Mouse (Mus musculus) spleen, adult 2 months (tissue): ENCODE measurements around the gene Prkce. TPM values are rescaled to one million over a fixed set of nuclear protein-coding genes. Genes with fewer than 3 reads are reported as not detected.

ENCODE experiments used
- DNase-seq, 2 experiments: peaks; one replicate each; pipeline versions ENCODE4 v3.0.0 to v3.0.0-alpha.2; 2012 to 2021; ENCODE audit warnings: low spot score in 2 of 2, low read depth in 1 of 2
- H3K27ac ChIP-seq: fragments of 200-500 bp; 2 replicates; pipeline ENCODE4 v1.5.1; 2012; ENCODE audit warnings: low read length, inconsistent platforms; ENCODE audit not compliant: insufficient read depth
- H3K27me3 ChIP-seq: fragments of 200-500 bp; 2 replicates; pipeline ENCODE4 v1.6.1; 2012; ENCODE audit warnings: mild to moderate bottlenecking, moderate library complexity, low read length, inconsistent platforms; ENCODE audit not compliant: control insufficient read depth, insufficient read depth
- H3K36me3 ChIP-seq: fragments of 200-500 bp; 2 replicates; pipeline ENCODE4 v1.6.1; 2012; ENCODE audit warnings: mild to moderate bottlenecking, low read length, inconsistent platforms; ENCODE audit not compliant: control insufficient read depth, insufficient read depth
- H3K4me1 ChIP-seq: fragments of 200-500 bp; 2 replicates; pipeline ENCODE4 v1.6.1; 2011; ENCODE audit warnings: inconsistent platforms; ENCODE audit not compliant: control insufficient read depth, insufficient read depth, insufficient read length
- H3K4me3 ChIP-seq: fragments of 200-500 bp; 2 replicates; pipeline ENCODE4 v1.5.1; 2011; ENCODE audit warnings: mild to moderate bottlenecking, inconsistent platforms; ENCODE audit not compliant: insufficient read depth, insufficient read length; ENCODE audit errors: extremely low read depth
- CTCF ChIP-seq: fragments of 200-500 bp; IDR thresholded peaks from 2 replicates; pipeline ENCODE4 v1.5.1; 2011; ENCODE audit warnings: mild to moderate bottlenecking, inconsistent platforms; ENCODE audit not compliant: insufficient read depth, insufficient read length, insufficient replicate concordance; ENCODE audit errors: extremely low read depth
- POLR2A ChIP-seq: fragments of 200-500 bp; IDR thresholded peaks from 2 replicates; pipeline ENCODE4 v1.6.1; 2011; ENCODE audit warnings: low read depth, low read length, inconsistent platforms
- WGBS: fragments of 180-500 bp; shearing (Covaris S2); methylation state at CpG from one replicate; pipeline ENCODE4 v1.1.7; 2018; 5-methylcytosine and 5-hydroxymethylcytosine counted together
- polyA plus RNA-seq: library from polyadenylated mRNA; depleted of rRNA; stranded (reverse); fragments of >200 nt; gene quantifications from 2 replicates; pipeline ENCODE4 v1.2.3, GENCODE M21; 2012

Gene Prkce
- polyA plus RNA-seq, 1 experiment, result 4.8 TPM

DNA sequence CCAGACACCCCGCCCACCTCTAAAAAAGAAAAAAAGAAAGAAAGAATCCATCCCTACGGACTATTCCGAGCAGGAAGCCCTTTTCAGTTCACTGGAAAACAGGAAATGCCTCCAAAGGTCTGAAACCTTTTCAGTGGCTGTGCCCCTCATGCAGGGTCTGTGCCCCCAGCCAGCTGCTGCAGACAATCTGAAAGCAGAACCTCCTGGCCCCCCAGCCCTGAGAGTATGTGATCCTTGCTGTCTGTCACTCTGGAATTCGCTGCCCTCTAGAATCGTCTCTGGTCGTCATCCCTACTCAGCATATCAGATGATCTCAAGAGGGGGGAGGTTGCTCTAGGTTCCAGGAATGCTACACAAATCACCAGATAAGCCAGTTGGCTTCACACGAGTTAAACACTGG lies 503.1 kb downstream of the Prkce start:
- Histone ChIP-seq H3K27ac (no peak overlapping the region), H3K4me1 (0 out of 2 replicates have a peak, but pooled peaks cover 2% of the 10 kb centered on the region), H3K4me3 (no peak overlapping the region), H3K36me3 (no peaks in the 10 kb centered on the region), H3K27me3 (no peaks in the 10 kb centered on the region)
- TF ChIP-seq POLR2A, result no peak
- TF ChIP-seq CTCF, result no peak
- 60% methylated on average over 7 of the region's 7 CpGs for WGBS
- DNase-seq, result no peak

DNA sequence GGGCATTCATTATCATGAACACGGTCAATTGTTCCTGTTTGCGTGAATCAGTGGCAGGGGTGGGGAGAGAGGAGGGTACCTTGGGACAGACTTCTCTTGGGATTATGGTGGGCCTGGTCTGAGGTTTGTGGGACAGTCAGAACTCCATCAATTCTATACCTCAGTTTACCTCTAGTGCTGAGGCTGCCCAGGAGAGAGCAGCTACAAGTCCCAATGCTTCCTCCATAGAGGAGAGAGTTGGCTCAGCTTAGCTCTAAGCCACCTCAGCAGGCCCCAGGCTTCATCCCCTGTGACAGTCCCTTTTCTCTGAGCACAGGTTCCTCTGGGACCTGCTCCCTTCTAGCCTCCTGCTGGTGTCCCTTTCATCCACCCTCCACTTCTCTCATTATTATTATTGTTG lies 507.4 kb downstream of the Prkce start:
- no peaks in the 10 kb centered on the region for H3K36me3 ChIP-seq
- no peak for DNase-seq
- no peaks in the 10 kb centered on the region for H3K27me3 ChIP-seq
- TF ChIP-seq POLR2A, result no peak
- no peak for TF ChIP-seq CTCF
- peak overlapping the region; percentile 54 for H3K27ac ChIP-seq
- H3K4me1 ChIP-seq, result no peaks in the 10 kb centered on the region
- 54% methylated on average over 2 of the region's 2 CpGs for WGBS
- H3K4me3 ChIP-seq, result no peak overlapping the region

DNA sequence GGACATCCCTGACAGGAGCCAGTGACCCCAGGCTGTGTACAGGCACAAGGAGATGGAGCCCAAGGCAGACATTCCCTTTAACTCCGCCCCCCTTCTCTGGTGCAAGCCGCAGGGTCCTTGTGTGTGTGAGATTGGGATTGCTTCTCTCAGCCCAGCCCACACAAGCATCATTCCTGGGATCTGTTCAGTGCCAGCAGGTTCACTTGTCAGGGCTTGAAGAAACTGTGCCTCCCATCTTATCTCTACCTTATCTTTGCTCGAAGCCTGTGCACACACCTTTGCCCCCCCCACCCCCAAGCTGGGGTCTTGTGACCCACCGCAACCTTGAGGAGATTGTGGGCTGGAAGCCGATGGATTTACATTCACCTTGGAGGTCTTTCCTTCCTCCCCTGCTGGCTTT lies 508.8 kb downstream of the Prkce start:
- Histone ChIP-seq H3K27ac (no peak overlapping the region), H3K4me1 (no peaks in the 10 kb centered on the region), H3K4me3 (no peak overlapping the region), H3K36me3 (no peaks in the 10 kb centered on the region), H3K27me3 (no peaks in the 10 kb centered on the region)
- no peak for DNase-seq
- TF ChIP-seq CTCF, result no peak
- no peak for TF ChIP-seq POLR2A
- WGBS, result 90% methylated on average over 5 of the region's 5 CpGs

DNA sequence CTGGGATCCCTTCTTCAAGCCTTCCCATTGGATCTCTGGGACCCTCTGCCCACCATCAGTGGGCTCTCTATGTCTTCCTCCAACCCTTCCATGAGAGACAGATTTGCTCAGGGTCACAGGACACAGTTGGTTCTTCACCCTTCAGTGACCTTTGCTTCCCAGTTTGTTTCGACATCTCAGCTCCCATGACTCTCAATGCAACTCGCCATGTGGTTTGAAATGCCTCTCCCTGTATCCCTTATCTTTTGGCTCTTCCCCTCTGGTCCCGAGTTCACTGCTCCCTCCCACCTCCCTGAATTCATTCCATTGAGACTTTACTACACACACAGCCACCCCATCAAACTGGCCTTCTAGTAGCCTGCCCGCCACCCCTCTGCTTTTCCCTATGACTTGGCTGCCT lies 509.3 kb downstream of the Prkce start:
- Histone ChIP-seq H3K4me3 (no peak overlapping the region), H3K27ac (no peak overlapping the region), H3K36me3 (no peaks in the 10 kb centered on the region), H3K4me1 (no peaks in the 10 kb centered on the region), H3K27me3 (no peaks in the 10 kb centered on the region)
- DNase-seq, result no peak
- TF ChIP-seq CTCF, result no peak
- TF ChIP-seq POLR2A, result no peak
- WGBS, result 83% methylated on average over 4 of the region's 4 CpGs

DNA sequence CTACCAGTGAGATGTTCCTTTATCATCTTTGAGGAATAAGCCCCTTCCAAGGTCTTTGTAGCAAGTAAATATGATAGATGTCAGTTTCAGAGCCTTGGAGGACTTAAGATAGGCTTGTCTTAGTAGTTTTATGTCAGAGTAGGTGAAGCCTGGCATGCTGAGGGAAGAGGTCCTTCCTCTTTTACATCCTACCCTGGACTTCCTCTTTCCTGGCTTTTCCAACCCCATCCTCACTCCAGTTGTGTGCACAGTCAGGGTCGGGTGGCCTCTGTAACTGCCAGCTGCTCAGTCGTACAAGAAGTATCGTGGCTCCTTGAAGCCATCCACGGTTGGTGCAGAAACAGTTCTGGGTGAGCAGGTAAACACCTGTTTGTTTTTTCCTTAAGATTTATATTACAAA lies 517.7 kb downstream of the Prkce start:
- no peak overlapping the region for H3K27ac ChIP-seq
- DNase-seq, result no peak
- no peaks in the 10 kb centered on the region for H3K4me1 ChIP-seq
- H3K36me3 ChIP-seq, result no peaks in the 10 kb centered on the region
- TF ChIP-seq POLR2A (no peak), CTCF (no peak)
- no peak overlapping the region for H3K4me3 ChIP-seq
- WGBS, result 63% methylated on average over 4 of the region's 4 CpGs
- H3K27me3 ChIP-seq, result no peaks in the 10 kb centered on the region

DNA sequence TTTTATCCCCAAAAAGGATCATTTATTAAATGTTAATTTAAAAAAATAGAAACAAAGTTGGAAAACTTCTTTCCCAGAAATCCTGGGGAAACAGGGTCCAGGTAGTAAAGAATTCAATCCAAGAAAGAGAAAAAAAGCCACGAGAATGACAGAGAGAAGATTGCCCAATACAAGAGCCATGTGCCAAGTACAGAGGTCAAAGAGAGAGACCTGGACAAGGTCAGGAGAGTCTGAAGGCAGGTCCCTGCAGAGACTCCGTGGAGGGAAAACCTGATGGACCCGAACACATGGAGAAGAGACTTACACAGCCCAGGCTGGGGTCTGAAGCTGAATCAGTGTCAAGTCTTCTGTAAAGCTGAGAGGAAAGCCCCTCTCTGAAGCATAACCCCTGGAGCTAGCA lies 519.4 kb downstream of the Prkce start:
- Histone ChIP-seq H3K36me3 (no peaks in the 10 kb centered on the region), H3K27me3 (no peaks in the 10 kb centered on the region), H3K4me3 (no peak overlapping the region), H3K4me1 (no peaks in the 10 kb centered on the region), H3K27ac (no peak overlapping the region)
- DNase-seq, result no peak
- WGBS, result 85% methylated on average over 3 of the region's 3 CpGs
- no peak for TF ChIP-seq POLR2A
- TF ChIP-seq CTCF, result no peak

DNA sequence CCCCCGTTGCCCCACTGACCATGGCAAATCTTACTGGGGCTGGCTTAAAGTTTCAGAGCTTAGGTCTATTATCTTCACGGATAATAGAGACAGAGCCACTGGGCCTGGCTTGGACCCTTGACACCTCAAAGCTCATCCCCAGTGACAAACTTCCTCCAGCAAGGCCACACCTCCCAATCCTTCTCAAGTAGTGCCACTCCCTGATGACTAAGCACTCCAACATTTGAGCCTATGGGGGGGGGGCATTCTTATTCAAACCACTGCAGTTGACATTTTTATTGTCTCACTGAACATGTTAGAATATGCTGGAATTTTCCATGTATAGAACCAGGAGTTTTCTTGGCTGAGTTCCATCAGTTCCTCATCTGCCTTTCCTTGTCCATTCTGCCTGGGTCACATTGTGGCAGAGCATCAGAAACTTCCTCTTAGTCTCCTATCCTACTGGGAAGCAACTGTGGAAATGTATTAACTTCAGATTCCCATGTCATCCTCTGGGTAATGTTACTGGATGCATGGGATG lies 523.3 kb downstream of the Prkce start:
- Histone ChIP-seq H3K27ac (no peak overlapping the region), H3K36me3 (no peaks in the 10 kb centered on the region), H3K4me1 (no peaks in the 10 kb centered on the region), H3K4me3 (no peak overlapping the region), H3K27me3 (no peaks in the 10 kb centered on the region)
- TF ChIP-seq POLR2A, result no peak
- no peak for TF ChIP-seq CTCF
- no peak for DNase-seq
- WGBS, result 96% methylated on average over 2 of the region's 2 CpGs
